Mouse (Mus musculus) erythroid progenitor cell, adult 5-6 weeks (primary cell): ENCODE results near the gene Cfap44. TPM values are rescaled to one million over a fixed set of nuclear protein-coding genes. Genes with fewer than 3 reads are reported as not detected.

Experiments
- ATAC-seq: replicated peaks from 2 replicates; pipeline ENCODE4 v1.8.0; 2016; ENCODE audit warnings: moderate number of reproducible peaks, mild to moderate bottlenecking, moderate TSS enrichment, inconsistent platforms; ENCODE audit not compliant: poor library complexity, low FRiP score, severe bottlenecking
- total RNA-seq, 2 experiments: library from RNA; stranded (forward) in 1 of 2; stranded (reverse) in 1 of 2; fragments of 150-400 nt in 1 of 2; fragments of 186-747, 209-891 nt in 1 of 2; gene quantifications; 2 replicates each; pipeline versions ENCODE4 v1.2.3 to v1.2.4; 2015 to 2017; ENCODE audit warnings: low replicate concordance in 2 of 2

Cfap44 gene
- total RNA-seq (2015; ENCODE audit: low replicate concordance) = not detected in 2 replicates
- not detected in 2 replicates for total RNA-seq (2017; ENCODE audit: low replicate concordance)

GRCm38 (mm10) chr16:44394577-44395243 is at the start of gene Cfap44:
Cfap44 (plus strand) TSS chr16:44394796.
- ATAC-seq = no peak

GRCm38 (mm10) chr16:44347071-44347901 is 47.3 kb upstream of the Cfap44 start, which contains the start of gene Spice1:
Spice1 (plus strand) TSS chr16:44347121.
- peak; percentile 96 for ATAC-seq

DNA sequence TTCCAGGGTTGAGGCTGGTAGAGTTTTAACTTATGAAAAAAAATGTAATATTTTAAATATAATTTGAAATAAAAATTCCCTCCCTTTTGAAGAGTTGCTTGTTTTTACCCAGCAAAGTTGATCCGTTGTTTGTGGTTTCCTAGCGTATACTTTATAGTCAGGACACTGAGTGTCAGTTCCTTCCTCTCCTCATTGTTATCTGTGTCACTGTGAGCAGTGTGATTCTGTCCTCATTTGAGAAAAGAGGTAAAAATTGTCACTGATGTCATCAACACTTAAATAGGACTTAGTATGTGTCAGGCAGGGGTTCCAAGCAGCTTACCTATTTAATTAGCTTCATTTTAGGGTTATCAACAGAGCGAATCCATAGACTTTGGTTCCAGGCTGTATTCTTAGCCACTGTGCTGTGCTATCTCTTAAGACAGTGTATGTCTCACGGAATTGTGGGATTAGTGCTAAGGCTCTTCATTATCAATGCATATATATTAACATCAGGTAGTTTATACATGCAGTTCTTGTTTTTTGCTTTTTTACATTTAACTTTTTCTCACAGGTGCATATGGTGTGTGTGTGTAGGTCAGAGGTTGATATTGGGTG is 44.7 kb upstream of the Cfap44 start:
- ATAC-seq = no peak

GRCm38 (mm10) chr16:44356291-44356690 is 38.3 kb upstream of the Cfap44 start:
- no peak for ATAC-seq

GRCm38 (mm10) chr16:44357571-44358268 is 36.9 kb upstream of the Cfap44 start:
- ATAC-seq = peak; percentile 100

GRCm38 (mm10) chr16:44361921-44362890 is 32.4 kb upstream of the Cfap44 start:
- no peak for ATAC-seq

- no peak for ATAC-seq
These were observed 29.1 kb upstream of the Cfap44 start for GRCm38 (mm10) chr16:44365522-44365921.

GRCm38 (mm10) chr16:44375459-44375858 is 19.1 kb upstream of the Cfap44 start:
- ATAC-seq = no peak

DNA sequence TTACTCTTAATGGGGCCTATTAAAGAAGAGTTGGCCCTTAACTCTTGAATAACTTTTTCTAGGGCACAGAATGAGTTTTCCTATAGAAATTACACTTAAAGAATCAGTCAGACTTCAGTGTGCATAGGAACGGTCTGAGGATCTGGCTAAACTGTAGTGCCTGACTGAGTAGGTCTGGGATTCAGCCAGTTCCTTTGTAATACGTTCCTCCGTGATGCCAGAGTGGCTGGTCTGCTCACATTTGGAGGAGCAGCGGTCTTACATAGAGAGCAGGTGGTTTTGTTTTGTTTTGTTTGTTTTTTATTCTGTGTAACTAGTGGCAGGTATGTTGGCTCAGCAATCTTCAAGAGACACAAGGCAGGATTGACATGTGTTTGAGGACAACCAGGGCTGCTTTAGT is 14.6 kb upstream of the Cfap44 start:
- no peak for ATAC-seq

DNA sequence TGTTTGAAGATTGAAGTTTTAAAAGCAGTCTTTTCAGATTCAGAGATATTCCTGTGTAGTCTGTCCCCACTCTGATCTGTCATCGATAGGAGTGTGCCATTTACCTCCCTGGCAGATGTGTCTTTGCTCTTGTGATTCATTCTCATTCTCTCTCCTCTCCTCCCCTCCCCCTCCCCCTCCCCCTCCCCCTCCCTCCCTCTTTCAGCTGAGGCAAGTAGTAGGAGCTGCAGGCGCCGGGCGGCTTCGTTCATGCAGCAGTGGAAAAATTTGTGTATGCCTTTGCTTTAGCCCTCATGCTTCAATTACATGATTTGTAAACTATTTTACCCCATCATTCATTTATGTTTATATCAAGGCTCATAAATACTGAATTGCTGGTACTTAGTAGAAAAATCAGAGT is 13.0 kb upstream of the Cfap44 start:
- no peak for ATAC-seq

GRCm38 (mm10) chr16:44383549-44383948 is 11.0 kb upstream of the Cfap44 start:
- ATAC-seq = no peak

- no peak for ATAC-seq
These were observed 10.3 kb upstream of the Cfap44 start for GRCm38 (mm10) chr16:44384251-44384650.

DNA sequence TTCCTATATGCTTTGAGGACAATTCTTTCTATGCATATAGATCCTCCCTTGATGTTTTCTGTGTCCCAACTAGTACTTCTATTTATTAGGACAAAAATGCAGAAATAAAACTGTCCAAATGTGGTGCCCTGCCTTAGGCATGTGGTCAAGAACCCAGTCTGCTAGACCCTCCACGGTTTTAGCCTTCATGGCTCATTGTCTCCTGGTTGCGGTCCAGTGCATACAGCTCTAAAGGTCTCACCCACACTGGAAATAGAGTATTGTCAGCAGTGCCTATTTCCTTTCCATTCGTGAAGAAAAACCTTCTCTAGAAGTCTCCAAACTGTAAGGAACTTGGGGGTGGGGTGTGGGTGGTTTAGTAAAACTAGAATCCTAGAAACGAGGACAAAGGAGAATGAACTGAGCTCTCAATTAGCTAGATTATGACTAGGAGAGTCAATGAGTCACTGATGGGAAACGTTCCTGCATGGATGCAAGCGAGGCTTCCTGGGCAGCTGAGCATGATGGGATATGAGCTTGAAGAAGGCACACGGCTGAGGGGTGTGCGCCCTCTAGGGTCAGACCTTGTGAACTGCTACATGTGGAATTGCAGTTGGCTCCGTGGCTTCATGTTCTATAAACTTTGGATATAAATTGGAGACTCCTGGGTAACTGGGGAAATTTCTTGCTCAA is 2.6 kb upstream of the Cfap44 start:
- peak; percentile 85 for ATAC-seq

DNA sequence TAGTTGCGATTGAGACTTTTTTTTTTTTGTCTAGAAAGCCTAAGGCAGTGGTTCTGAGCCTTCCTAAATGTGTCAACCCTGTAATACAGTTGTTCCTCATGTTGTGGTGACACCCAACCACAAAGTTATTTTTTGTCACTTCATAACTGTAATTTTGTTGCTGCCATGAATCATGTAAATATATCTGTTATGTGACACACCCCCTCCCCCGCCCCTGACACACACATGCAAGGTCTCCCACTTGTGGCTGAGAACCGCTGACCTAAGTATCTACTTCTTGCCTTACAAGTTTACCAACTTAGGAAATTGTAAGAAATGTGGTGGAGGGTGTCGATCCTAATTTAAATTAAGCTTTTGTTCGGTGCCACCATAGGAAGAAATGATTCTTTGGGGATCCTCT is 10.3 kb downstream of the Cfap44 start:
- no peak for ATAC-seq

DNA sequence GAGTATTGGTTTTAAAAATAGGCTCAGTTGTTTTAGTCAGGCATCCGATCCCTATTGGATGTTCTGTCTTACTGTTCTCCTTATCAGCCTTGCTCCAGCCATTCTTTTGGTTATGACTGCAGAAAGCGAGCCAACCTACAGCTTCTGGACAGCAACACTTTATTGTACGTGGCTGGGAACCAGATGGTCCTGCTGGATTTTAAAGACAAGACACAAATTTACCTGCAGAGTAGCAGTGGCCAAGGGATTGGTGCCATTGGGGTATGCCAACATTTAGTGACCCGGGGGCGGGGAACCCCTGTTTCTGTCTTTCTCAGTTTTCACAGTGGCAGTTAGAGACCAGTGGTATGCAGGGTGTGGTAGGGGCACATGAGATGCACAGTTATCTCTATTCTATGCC is 12.6 kb downstream of the Cfap44 start:
- no peak for ATAC-seq

DNA sequence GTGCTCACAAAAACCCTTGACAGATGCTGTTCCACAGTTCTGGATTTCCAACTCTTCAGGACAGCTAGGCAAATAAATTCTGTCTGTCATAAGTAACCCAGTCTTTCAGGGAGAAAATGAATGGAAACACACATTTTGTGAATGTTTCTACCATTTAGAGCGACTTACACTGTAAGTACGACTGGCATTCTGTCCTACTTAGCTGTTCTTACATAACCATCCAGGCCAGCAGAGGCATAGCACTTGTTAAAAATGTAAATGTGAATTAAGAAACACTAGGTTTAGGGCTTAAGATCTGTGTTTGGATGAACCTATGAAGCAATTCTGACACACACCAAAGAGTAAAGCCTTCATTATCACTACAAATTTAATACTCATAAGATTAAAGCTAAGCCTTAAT is 13.7 kb downstream of the Cfap44 start:
- no peak for ATAC-seq

DNA sequence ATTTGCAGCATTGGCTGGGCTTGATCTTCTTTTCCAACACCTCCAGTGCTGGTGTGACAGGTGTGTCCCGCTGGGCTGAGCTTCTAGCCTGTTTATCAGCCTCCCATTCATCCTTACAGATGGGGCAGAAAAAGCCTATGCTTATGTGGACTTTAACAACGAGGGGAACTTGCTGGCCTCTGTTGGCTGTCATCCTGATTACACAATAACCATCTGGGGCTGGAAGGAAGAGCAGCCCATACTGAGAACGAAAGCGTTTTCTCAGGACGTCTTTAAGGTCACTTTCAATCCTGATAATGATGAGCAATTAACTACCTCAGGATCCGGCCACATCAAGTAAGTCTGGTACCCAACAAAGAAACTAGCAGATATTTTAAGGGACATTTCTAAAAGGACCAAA is 15.6 kb downstream of the Cfap44 start:
- ATAC-seq = no peak

GRCm38 (mm10) chr16:44417596-44417995 is 23.0 kb downstream of the Cfap44 start:
- no peak for ATAC-seq
